Comparison of ENCODE assay signal across 29 mouse cellular contexts in genomic region chr5:147284365-147284764, GRCm38 (mm10). TPM values are rescaled to one million over a fixed set of nuclear protein-coding genes. Genes with fewer than 3 reads are reported as not detected.
DNase-seq lines count a peak whose midpoint lies in the region; ATAC-seq and TF ChIP-seq lines count a peak whose summit lies in the region.
"Had no signal": no experiment of that assay in that cellular context is flagged by ENCODE, and none has a peak within 500 bp of the region (broad histone marks: within the 10 kb centered on the region; RNA-seq: fewer than 3 reads in every experiment).

No protein-coding gene starts in this region.

- no peak overlapping the region for H3K27ac ChIP-seq in layer of hippocampus, adult 2 months
- no peak overlapping the region for H3K27ac ChIP-seq in testis, adult 2 months (ENCODE audit: control insufficient read depth, insufficient read depth, low read depth, low read length)
- no peak overlapping the region for H3K27ac ChIP-seq in MEL (ENCODE audit: control insufficient read depth, low read depth, low read length)
- no peak overlapping the region for H3K27ac ChIP-seq in forebrain, embryonic 16.5 days (ENCODE audit: low read length)
- H3K27ac ChIP-seq: embryonic facial prominence, embryonic 15.5 days; hindbrain, embryonic 15.5 days; limb, embryonic 15.5 days; midbrain, embryonic 13.5 days had no signal

- H3K9me3 ChIP-seq in MEL (replicated peaks; ENCODE audit: insufficient read depth, low read length), result no peaks in the 10 kb centered on the region
- H3K9me3 ChIP-seq in forebrain, embryonic 16.5 days (ENCODE audit: control insufficient read depth, low read length), result no peaks in the 10 kb centered on the region
- H3K9me3 ChIP-seq: embryonic facial prominence, embryonic 15.5 days; hindbrain, embryonic 15.5 days; limb, embryonic 15.5 days; midbrain, embryonic 13.5 days had no signal

- H3K4me2 ChIP-seq in forebrain, embryonic 16.5 days (ENCODE audit: low read length), result no peak overlapping the region
- H3K4me2 ChIP-seq: embryonic facial prominence, embryonic 15.5 days; hindbrain, embryonic 15.5 days; limb, embryonic 15.5 days; midbrain, embryonic 13.5 days had no signal

- peak; percentile 43 for TF ChIP-seq CTCF in layer of hippocampus, adult 2 months (conservative IDR thresholded peaks at IDR 0.05)
- peak; percentile 45; the same call in 1 of the 2 replicates for TF ChIP-seq CTCF in testis, adult 2 months (IDR thresholded peaks at IDR 0.05; ENCODE audit: control insufficient read depth, insufficient read depth, insufficient replicate concordance, low read depth, low read length)
- TF ChIP-seq CTCF in MEL (IDR thresholded peaks at IDR 0.05 in 2 of 3, conservative IDR thresholded peaks at IDR 0.05 in 1 of 3; ENCODE audit: control insufficient read depth in 1 of 3, insufficient read depth in 1 of 3, low read depth in 2 of 3, low read length in 3 of 3, poor library complexity in 1 of 3, severe bottlenecking in 1 of 3), result peak; percentile 26 to 55 (median 39); a peak in 4 of 6 replicates

- no peak overlapping the region for H3K4me3 ChIP-seq in layer of hippocampus, adult 2 months
- H3K4me3 ChIP-seq in testis, adult 2 months (ENCODE audit: control insufficient read depth, low read depth, low read length), result no peak overlapping the region
- H3K4me3 ChIP-seq in MEL (ENCODE audit: control insufficient read depth in 1 of 2, insufficient read depth in 1 of 2, low read depth in 2 of 2, low read length in 2 of 2), result no peak overlapping the region
- no peak overlapping the region for H3K4me3 ChIP-seq in forebrain, embryonic 16.5 days (replicated peaks; ENCODE audit: low read length)
- H3K4me3 ChIP-seq: embryonic facial prominence, embryonic 15.5 days; hindbrain, embryonic 15.5 days; limb, embryonic 15.5 days; midbrain, embryonic 13.5 days; myocyte had no signal

- TF ChIP-seq POLR2A in testis, adult 2 months (IDR thresholded peaks at IDR 0.05; ENCODE audit: control insufficient read depth, low read depth, low read length), result no peak
- no peak for TF ChIP-seq POLR2A in MEL (IDR thresholded peaks at IDR 0.05; ENCODE audit: control insufficient read depth in 1 of 2, insufficient read depth in 1 of 2, low read depth in 1 of 2, low read length in 2 of 2, poor library complexity in 1 of 2)

- no peaks in the 10 kb centered on the region for H3K4me1 ChIP-seq in testis, adult 2 months (ENCODE audit: control insufficient read depth, insufficient read depth, low read length)
- no peaks in the 10 kb centered on the region for H3K4me1 ChIP-seq in MEL (ENCODE audit: control insufficient read depth in 1 of 2, insufficient read depth in 2 of 2, low read length in 2 of 2)
- H3K4me1 ChIP-seq in forebrain, embryonic 16.5 days (replicated peaks; ENCODE audit: control insufficient read depth, insufficient read depth, low read length), result no peaks in the 10 kb centered on the region
- H3K4me1 ChIP-seq: embryonic facial prominence, embryonic 15.5 days; hindbrain, embryonic 15.5 days; limb, embryonic 15.5 days; midbrain, embryonic 13.5 days had no signal

- ATAC-seq in forebrain, embryonic 16.5 days, result no peak
- ATAC-seq: midbrain, embryonic 13.5 days had no signal

- TF ChIP-seq RAD21 in MEL (IDR thresholded peaks at IDR 0.05; ENCODE audit: low read depth, low read length), result peak; percentile 5

- 72% methylated on average over 4 of the region's 4 CpGs for WGBS in forebrain, embryonic 16.5 days

- H3K9ac ChIP-seq in MEL (ENCODE audit: control insufficient read depth, low read depth, low read length, poor library complexity, severe bottlenecking), result no peak overlapping the region
- H3K9ac ChIP-seq in forebrain, embryonic 16.5 days (replicated peaks; ENCODE audit: low read depth, low read length), result no peak overlapping the region
- H3K9ac ChIP-seq: embryonic facial prominence, embryonic 15.5 days; hindbrain, embryonic 15.5 days; limb, embryonic 15.5 days; midbrain, embryonic 13.5 days had no signal

- no peaks in the 10 kb centered on the region for H3K27me3 ChIP-seq in testis, adult 2 months (ENCODE audit: control insufficient read depth, insufficient read depth, low read length)
- H3K27me3 ChIP-seq in MEL (ENCODE audit: control insufficient read depth in 1 of 2, insufficient read depth in 2 of 2, low read length in 2 of 2), result no peaks in the 10 kb centered on the region
- peaks cover 28% of the 10 kb centered on the region for H3K27me3 ChIP-seq in forebrain, embryonic 16.5 days (replicated peaks; ENCODE audit: control insufficient read depth, insufficient read depth, low read length)

- no peaks in the 10 kb centered on the region for H3K36me3 ChIP-seq in testis, adult 2 months (ENCODE audit: control insufficient read depth, insufficient read depth, low read length)
- H3K36me3 ChIP-seq in MEL (ENCODE audit: control insufficient read depth in 1 of 2, insufficient read depth in 2 of 2, low read length in 2 of 2), result no peaks in the 10 kb centered on the region
- no peaks in the 10 kb centered on the region for H3K36me3 ChIP-seq in forebrain, embryonic 16.5 days (ENCODE audit: control insufficient read depth, insufficient read depth)
- H3K36me3 ChIP-seq: embryonic facial prominence, embryonic 15.5 days; hindbrain, embryonic 15.5 days; limb, embryonic 15.5 days; midbrain, embryonic 13.5 days had no signal

- no peak for TF ChIP-seq EP300 in MEL (IDR thresholded peaks at IDR 0.05; ENCODE audit: low read depth in 1 of 2, low read length in 2 of 2)

- no peak for DNase-seq in layer of hippocampus, adult 2 months (ENCODE audit: low spot score in 2 of 2)
- DNase-seq in layer of hippocampus, adult 9-11 months, result no peak
- DNase-seq in testis, postnatal 14 days (ENCODE audit: low spot score), result no peak
- DNase-seq in MEL (ENCODE audit: low read depth, low spot score), result peak; percentile 15
- DNase-seq in adipocyte (ENCODE audit: low spot score), result no peak
- DNase-seq: adrenal gland, postnatal 36 days; cerebellum, adult 18-20 months; cerebellum, postnatal 25 days; heart, adult 11 months; heart, postnatal 36 days; kidney, adult 11 months; layer of hippocampus, postnatal 36 days; spleen, adult 18-20 months; thymus, adult 2 months had no signal

- no peaks in the 10 kb centered on the region for H3K79me2 ChIP-seq in MEL (ENCODE audit: control insufficient read depth, insufficient read depth, low read length, poor library complexity)

TF ChIP-seq in MEL, 35 proteins besides CTCF, POLR2A, EP300 and RAD21:
- TF ChIP-seq CHD1 (IDR thresholded peaks at IDR 0.05; ENCODE audit: low read depth, low read length), result no peak
- TF ChIP-seq ZNF384 (IDR thresholded peaks at IDR 0.05; ENCODE audit: low read depth, low read length), result no peak
- no peak for TF ChIP-seq NRF1 (IDR thresholded peaks at IDR 0.05; ENCODE audit: insufficient read depth, low read depth, low read length, poor library complexity, severe bottlenecking)
- no peak for TF ChIP-seq SIN3A (IDR thresholded peaks at IDR 0.05; ENCODE audit: low read length)
- no peak for TF ChIP-seq NELFE (IDR thresholded peaks at IDR 0.05; ENCODE audit: low read depth, low read length)
- TF ChIP-seq SMC3 (IDR thresholded peaks at IDR 0.05; ENCODE audit: low read depth, low read length), result peak; percentile 2; the same call in 1 of the 2 replicates

RNA-seq across cellular contexts. Expression of gene Pdx1, which starts 14.6 kb away (rescaled TPM):
- not detected for total RNA-seq in layer of hippocampus, adult 2 months (2021)
- polyA plus RNA-seq in testis, adult 2 months (2012; rRNA removed), result 0.07 TPM in 1 of 2 replicates, not detected in the other
- total RNA-seq in MEL (2012; rRNA removed), result not detected in 2 replicates
- polyA plus RNA-seq in MEL (2012; ENCODE audit: insufficient read depth in 1 of 2, insufficient read length in 2 of 2, low read depth in 1 of 2, low replicate concordance in 2 of 2, missing spikeins in 1 of 2), result not detected
- polyA plus RNA-seq in forebrain, embryonic 16.5 days (2015; fragmentation: Nextera tagmentation; extraction: Ambion mirVana), result not detected in 2 replicates
- total RNA-seq: adrenal gland, postnatal 36 days; gastrocnemius, adult 8-10 months; heart, postnatal 36 days; layer of hippocampus, postnatal 36 days; left cerebral cortex, postnatal 14 days; megakaryocyte, adult 5-6 weeks had no signal
- polyA plus RNA-seq: C2C12; embryonic facial prominence, embryonic 15.5 days; heart, embryonic 14.5 days; hindbrain, embryonic 15.5 days; kidney, embryonic 16.5 days; limb, embryonic 15.5 days; lung, embryonic 16.5 days; midbrain, embryonic 13.5 days; myocyte; neural tube, embryonic 14.5 days; thymus, adult 2 months had no signal

RNA-seq across cellular contexts. Expression of gene Cdx2, which starts 22.7 kb away (rescaled TPM):
- not detected for total RNA-seq in layer of hippocampus, adult 2 months (2021)
- polyA plus RNA-seq in testis, adult 2 months (2012; rRNA removed), result 0.10 TPM in 1 of 2 replicates, not detected in the other
- not detected in 2 replicates for total RNA-seq in MEL (2012; rRNA removed)
- not detected for polyA plus RNA-seq in MEL (2012; ENCODE audit: insufficient read depth in 1 of 2, insufficient read length in 2 of 2, low read depth in 1 of 2, low replicate concordance in 2 of 2, missing spikeins in 1 of 2)
- polyA plus RNA-seq in forebrain, embryonic 16.5 days (2015; fragmentation: Nextera tagmentation; extraction: Ambion mirVana), result not detected in 2 replicates
- total RNA-seq: adrenal gland, postnatal 36 days; gastrocnemius, adult 8-10 months; heart, postnatal 36 days; layer of hippocampus, postnatal 36 days; left cerebral cortex, postnatal 14 days; megakaryocyte, adult 5-6 weeks had no signal
- polyA plus RNA-seq: C2C12; embryonic facial prominence, embryonic 15.5 days; heart, embryonic 14.5 days; hindbrain, embryonic 15.5 days; kidney, embryonic 16.5 days; limb, embryonic 15.5 days; lung, embryonic 16.5 days; midbrain, embryonic 13.5 days; myocyte; neural tube, embryonic 14.5 days had no signal

RNA-seq across cellular contexts. Expression of gene Urad, which starts 37.9 kb away (rescaled TPM):
- total RNA-seq in layer of hippocampus, adult 2 months (2021), result not detected
- polyA plus RNA-seq in testis, adult 2 months (2012; rRNA removed), result not detected in 2 replicates
- not detected in 2 replicates for total RNA-seq in MEL (2012; rRNA removed)
- polyA plus RNA-seq in MEL (2012; ENCODE audit: insufficient read depth in 1 of 2, insufficient read length in 2 of 2, low read depth in 1 of 2, low replicate concordance in 2 of 2, missing spikeins in 1 of 2), result not detected
- polyA plus RNA-seq in forebrain, embryonic 16.5 days (2015; fragmentation: Nextera tagmentation; extraction: Ambion mirVana), result not detected in 2 replicates
- total RNA-seq: gastrocnemius, adult 8-10 months; heart, postnatal 36 days; layer of hippocampus, postnatal 36 days; left cerebral cortex, postnatal 14 days; megakaryocyte, adult 5-6 weeks had no signal
- polyA plus RNA-seq: C2C12; embryonic facial prominence, embryonic 15.5 days; heart, embryonic 14.5 days; hindbrain, embryonic 15.5 days; kidney, embryonic 16.5 days; limb, embryonic 15.5 days; lung, embryonic 16.5 days; midbrain, embryonic 13.5 days; myocyte; neural tube, embryonic 14.5 days had no signal
